ENCODE assay signal across 23 mouse cellular contexts in genomic region chr17:66891067-66891862, GRCm38 (mm10).
A peak's percentile ranks its signal among the peaks of the same experiment; 100 is the strongest.
DNase-seq lines count a peak whose midpoint lies in the region; ATAC-seq lines count a peak whose summit lies in the region.
"Had no signal": no experiment of that assay in that cellular context is flagged by ENCODE, and none has a peak within 500 bp of the region (broad histone marks: within the 10 kb centered on the region; RNA-seq: fewer than 3 reads in every experiment).

No protein-coding gene starts in this region.

- H3K27ac ChIP-seq in forebrain, embryonic 12.5 days: no peak overlapping the region
- no peak overlapping the region for H3K27ac ChIP-seq in forebrain, embryonic 13.5 days
- H3K27ac ChIP-seq in hindbrain, embryonic 13.5 days: peak overlapping the region; percentile 49
- H3K27ac ChIP-seq in hindbrain, embryonic 16.5 days (ENCODE audit: low read depth, low read length): no peak overlapping the region
- peak overlapping the region; percentile 30; the same call in 1 of the 2 replicates for H3K27ac ChIP-seq in midbrain, embryonic 12.5 days (replicated peaks)
- H3K27ac ChIP-seq: embryonic facial prominence, embryonic 15.5 days; heart, embryonic 15.5 days; intestine, embryonic 15.5 days had no signal

- WGBS in forebrain, embryonic 12.5 days: 63% methylated on average over 13 of the region's 13 CpGs
- 55% methylated on average over 13 of the region's 13 CpGs for WGBS in forebrain, embryonic 13.5 days
- 43% methylated on average over 13 of the region's 13 CpGs for WGBS in hindbrain, embryonic 13.5 days
- WGBS in hindbrain, embryonic 16.5 days: 49% methylated on average over 13 of the region's 13 CpGs
- WGBS in midbrain, embryonic 12.5 days: 51% methylated on average over 13 of the region's 13 CpGs

- no peaks in the 10 kb centered on the region for H3K36me3 ChIP-seq in forebrain, embryonic 12.5 days (replicated peaks)
- no peaks in the 10 kb centered on the region for H3K36me3 ChIP-seq in forebrain, embryonic 13.5 days (ENCODE audit: poor library complexity, severe bottlenecking)
- H3K36me3 ChIP-seq in hindbrain, embryonic 13.5 days: no peaks in the 10 kb centered on the region
- no peaks in the 10 kb centered on the region for H3K36me3 ChIP-seq in hindbrain, embryonic 16.5 days (ENCODE audit: control insufficient read depth, insufficient read depth, low read length)
- H3K36me3 ChIP-seq in midbrain, embryonic 12.5 days: no peaks in the 10 kb centered on the region
- H3K36me3 ChIP-seq: embryonic facial prominence, embryonic 15.5 days; heart, embryonic 15.5 days; intestine, embryonic 15.5 days had no signal

- no peaks in the 10 kb centered on the region for H3K9me3 ChIP-seq in forebrain, embryonic 12.5 days
- H3K9me3 ChIP-seq in forebrain, embryonic 13.5 days (replicated peaks): no peaks in the 10 kb centered on the region
- H3K9me3 ChIP-seq in hindbrain, embryonic 13.5 days: no peaks in the 10 kb centered on the region
- no peaks in the 10 kb centered on the region for H3K9me3 ChIP-seq in hindbrain, embryonic 16.5 days (ENCODE audit: control insufficient read depth, low read length)
- no peaks in the 10 kb centered on the region for H3K9me3 ChIP-seq in midbrain, embryonic 12.5 days
- H3K9me3 ChIP-seq: embryonic facial prominence, embryonic 15.5 days; heart, embryonic 15.5 days; intestine, embryonic 15.5 days had no signal

- peaks cover 4% of the 10 kb centered on the region; the same call in 1 of the 2 replicates for H3K4me1 ChIP-seq in forebrain, embryonic 12.5 days
- no peaks in the 10 kb centered on the region for H3K4me1 ChIP-seq in forebrain, embryonic 13.5 days
- H3K4me1 ChIP-seq in hindbrain, embryonic 13.5 days (replicated peaks): peaks cover 13% of the 10 kb centered on the region
- no peaks in the 10 kb centered on the region for H3K4me1 ChIP-seq in hindbrain, embryonic 16.5 days (ENCODE audit: control insufficient read depth, insufficient read depth, low read depth, low read length)
- H3K4me1 ChIP-seq in midbrain, embryonic 12.5 days: no peaks in the 10 kb centered on the region; the same call in 1 of the 2 replicates
- H3K4me1 ChIP-seq: embryonic facial prominence, embryonic 15.5 days; heart, embryonic 15.5 days; intestine, embryonic 15.5 days had no signal

- H3K9ac ChIP-seq in forebrain, embryonic 12.5 days: no peak overlapping the region
- H3K9ac ChIP-seq in forebrain, embryonic 13.5 days: no peak overlapping the region
- H3K9ac ChIP-seq in hindbrain, embryonic 13.5 days: no peak overlapping the region
- H3K9ac ChIP-seq in hindbrain, embryonic 16.5 days (ENCODE audit: low read depth, low read length): no peak overlapping the region
- H3K9ac ChIP-seq in midbrain, embryonic 12.5 days (replicated peaks): no peak overlapping the region
- H3K9ac ChIP-seq: embryonic facial prominence, embryonic 15.5 days; heart, embryonic 15.5 days; intestine, embryonic 15.5 days had no signal

- peak; percentile 74 for DNase-seq in retina, embryonic 14.5 days (ENCODE audit: low spot score)
- DNase-seq in layer of hippocampus, adult 11-12 months (ENCODE audit: low spot score): no peak
- DNase-seq: adrenal gland, postnatal 10 days; cerebellum, adult 9-11 months; gastrocnemius, postnatal 25 days; heart, postnatal 36 days; kidney, adult 8-10 months; kidney, postnatal 10 days; lung, adult 18-20 months; lung, postnatal 10 days; thymus, adult 18-20 months; thymus, postnatal 36 days had no signal

- H3K4me3 ChIP-seq in forebrain, embryonic 12.5 days (replicated peaks): no peak overlapping the region
- no peak overlapping the region for H3K4me3 ChIP-seq in forebrain, embryonic 13.5 days
- no peak overlapping the region for H3K4me3 ChIP-seq in hindbrain, embryonic 13.5 days
- H3K4me3 ChIP-seq in hindbrain, embryonic 16.5 days (ENCODE audit: low read length): no peak overlapping the region
- H3K4me3 ChIP-seq in midbrain, embryonic 12.5 days: no peak overlapping the region
- H3K4me3 ChIP-seq: embryonic facial prominence, embryonic 15.5 days; heart, embryonic 15.5 days; intestine, embryonic 15.5 days had no signal

- H3K27me3 ChIP-seq in forebrain, embryonic 12.5 days: no peaks in the 10 kb centered on the region
- H3K27me3 ChIP-seq in forebrain, embryonic 13.5 days: no peaks in the 10 kb centered on the region
- H3K27me3 ChIP-seq in hindbrain, embryonic 13.5 days: no peaks in the 10 kb centered on the region
- H3K27me3 ChIP-seq in hindbrain, embryonic 16.5 days (replicated peaks; ENCODE audit: control insufficient read depth, insufficient read depth, low read length): no peaks in the 10 kb centered on the region
- no peaks in the 10 kb centered on the region for H3K27me3 ChIP-seq in midbrain, embryonic 12.5 days
- H3K27me3 ChIP-seq: embryonic facial prominence, embryonic 15.5 days; heart, embryonic 15.5 days; intestine, embryonic 15.5 days had no signal

- 0 out of 2 replicates have a peak, but pooled peaks have one; percentile 36 for ATAC-seq in forebrain, embryonic 12.5 days (ENCODE audit: low FRiP score)
- ATAC-seq in forebrain, embryonic 13.5 days: no peak
- ATAC-seq in hindbrain, embryonic 13.5 days (ENCODE audit: low FRiP score): peak; percentile 74
- no peak for ATAC-seq in hindbrain, embryonic 16.5 days
- 0 out of 2 replicates have a peak, but pooled peaks have one; percentile 44 for ATAC-seq in midbrain, embryonic 12.5 days (ENCODE audit: low FRiP score, low read depth)
- ATAC-seq in megakaryocyte-erythroid progenitor cell, adult 5-6 weeks (replicated peaks; ENCODE audit: low FRiP score, low TSS enrichment, poor library complexity, severe bottlenecking): no peak
- ATAC-seq: activated CD4-positive, CD25-positive, alpha-beta regulatory T cell, adult 4 months; forebrain, embryonic 16.5 days; intestine, embryonic 15.5 days had no signal

- H3K4me2 ChIP-seq in forebrain, embryonic 12.5 days: no peak overlapping the region
- H3K4me2 ChIP-seq in forebrain, embryonic 13.5 days: no peak overlapping the region
- no peak overlapping the region for H3K4me2 ChIP-seq in hindbrain, embryonic 13.5 days
- H3K4me2 ChIP-seq in hindbrain, embryonic 16.5 days (ENCODE audit: low read length): no peak overlapping the region
- no peak overlapping the region for H3K4me2 ChIP-seq in midbrain, embryonic 12.5 days (replicated peaks)
- H3K4me2 ChIP-seq: embryonic facial prominence, embryonic 15.5 days; heart, embryonic 15.5 days; intestine, embryonic 15.5 days had no signal

Comparison
In these comparisons a context has a peak if more than half of its experiments do, and no peak if none do; other contexts are left out.
1. ATAC-seq: peak in forebrain, embryonic 12.5 days (single experiment), hindbrain, embryonic 13.5 days (single experiment) and midbrain, embryonic 12.5 days (single experiment); none in forebrain, embryonic 13.5 days (single experiment), hindbrain, embryonic 16.5 days (single experiment) and megakaryocyte-erythroid progenitor cell, adult 5-6 weeks (single experiment).
2. H3K27ac ChIP-seq: peak in hindbrain, embryonic 13.5 days (single experiment) and midbrain, embryonic 12.5 days (single experiment); none in forebrain, embryonic 12.5 days (single experiment), forebrain, embryonic 13.5 days (single experiment) and hindbrain, embryonic 16.5 days (single experiment).